Mouse (Mus musculus) neural tube, embryonic 11.5 days (tissue): ENCODE results near the gene Plpp4. TPM values are rescaled to one million over a fixed set of nuclear protein-coding genes. Genes with fewer than 3 reads are reported as not detected.

ENCODE experiments used
- ATAC-seq: fragments of 200-750 bp; cut with Nextera tagmentation; 2 replicates; pipeline ENCODE4 v1.8.0; 2017; ENCODE audit warnings: moderate number of reproducible peaks, mild to moderate bottlenecking, moderate TSS enrichment, moderate library complexity; ENCODE audit not compliant: insufficient read depth, low FRiP score, low TSS enrichment
- DNase-seq: peaks from one replicate; pipeline ENCODE4 v3.0.0-alpha.2; 2015; ENCODE audit warnings: low spot score
- H3K27ac ChIP-seq: fragments of 300-500 bp; sonication (generic); 2 replicates; pipeline ENCODE4 v1.5.1; 2014; ENCODE audit warnings: low read depth, mild to moderate bottlenecking, low read length
- H3K27me3 ChIP-seq: fragments of 300-500 bp; sonication (generic); 2 replicates; pipeline ENCODE4 v1.6.1; 2014; ENCODE audit warnings: mild to moderate bottlenecking, low read length, mixed read lengths; ENCODE audit not compliant: control insufficient read depth, insufficient read depth
- H3K36me3 ChIP-seq: fragments of 300-500 bp; sonication (generic); 2 replicates; pipeline ENCODE4 v1.6.1; 2014; ENCODE audit warnings: mild to moderate bottlenecking, low read length, moderate library complexity, mixed read lengths; ENCODE audit not compliant: control insufficient read depth, insufficient read depth
- H3K4me1 ChIP-seq: fragments of 300-500 bp; sonication (generic); 2 replicates; pipeline ENCODE4 v1.6.1; 2014; ENCODE audit warnings: low read length, mixed read lengths; ENCODE audit not compliant: control insufficient read depth, insufficient read depth
- H3K4me2 ChIP-seq: fragments of 300-500 bp; sonication (generic); 2 replicates; pipeline ENCODE4 v1.6.1; 2014; ENCODE audit warnings: low read depth, mild to moderate bottlenecking, moderate library complexity
- H3K4me3 ChIP-seq: fragments of 300-500 bp; sonication (generic); 2 replicates; pipeline ENCODE4 v1.5.1; 2014; ENCODE audit warnings: low read depth, low read length
- H3K9ac ChIP-seq: fragments of 300-500 bp; sonication (generic); 2 replicates; pipeline ENCODE4 v1.6.1; 2014; ENCODE audit warnings: mild to moderate bottlenecking, low read length
- H3K9me3 ChIP-seq: fragments of 300-500 bp; sonication (generic); 2 replicates; pipeline ENCODE4 v1.6.1; 2016; ENCODE audit warnings: low read length; ENCODE audit not compliant: control insufficient read depth
- WGBS: fragments of 180-500 bp; shearing (Covaris S2); extraction: QIAGEN DNeasy Blood & Tissue Kit; methylation state at CpG from one replicate; pipeline ENCODE4 v1.1.7; 2014; 5-methylcytosine and 5-hydroxymethylcytosine counted together
- polyA plus RNA-seq: library from polyadenylated mRNA; unstranded; fragments of >200 nt; fragmentation: Nextera tagmentation; extraction: Ambion mirVana; gene quantifications from 2 replicates; pipeline ENCODE4 v1.2.1, GENCODE M21; 2014

The Plpp4 gene
- polyA plus RNA-seq, 1 experiment from 2014 or later, result 0.85 TPM

DNA sequence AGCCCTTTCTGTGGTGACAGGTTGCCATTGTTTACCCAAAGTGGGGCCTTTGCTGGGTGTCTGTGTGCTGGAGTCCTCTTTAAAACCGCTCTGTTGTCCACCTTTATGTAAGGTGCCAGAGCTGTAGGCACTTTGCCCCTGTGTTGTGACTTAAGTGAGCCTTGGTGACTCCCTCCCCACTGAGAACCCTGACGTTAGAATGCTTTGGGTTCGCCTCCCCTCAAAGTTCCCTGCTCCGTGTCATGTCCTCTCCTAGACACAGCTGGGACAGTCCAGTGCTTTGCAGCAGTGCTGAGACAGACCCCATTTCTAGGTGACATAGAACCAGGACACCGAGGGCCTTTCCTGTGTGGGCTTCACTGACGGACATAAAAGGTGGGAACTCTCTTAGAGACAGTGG, 55.7 kb downstream of the Plpp4 start:
- Histone ChIP-seq H3K9ac (no peak overlapping the region), H3K4me3 (no peak overlapping the region), H3K4me2 (no peak overlapping the region), H3K4me1 (no peaks in the 10 kb centered on the region), H3K9me3 (no peaks in the 10 kb centered on the region), H3K27ac (no peak overlapping the region), H3K36me3 (no peaks in the 10 kb centered on the region), H3K27me3 (no peaks in the 10 kb centered on the region)
- ATAC-seq (no peak), DNase-seq (no peak)
- 66% methylated on average over 6 of the region's 6 CpGs for WGBS

DNA sequence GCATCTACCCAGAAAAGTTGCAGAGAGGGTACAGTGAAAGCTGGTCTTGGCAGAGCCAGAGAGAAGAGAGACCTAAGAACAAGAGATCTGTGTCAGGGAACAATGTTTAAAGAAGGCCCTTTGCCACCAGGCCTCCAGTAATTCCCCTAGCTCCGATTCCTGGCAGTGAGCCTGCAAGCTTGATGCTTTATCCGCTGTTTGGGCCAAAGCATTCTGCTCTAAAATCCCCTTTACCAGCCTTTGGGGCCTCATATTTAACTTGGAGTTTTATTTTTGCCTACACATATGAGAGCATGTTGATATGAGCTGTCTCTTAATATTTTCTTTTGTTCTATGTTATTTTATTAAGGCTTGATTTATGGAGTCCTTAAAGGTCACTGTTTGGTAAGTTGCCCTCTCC, 57.1 kb downstream of the Plpp4 start:
- H3K4me3 ChIP-seq, result no peak overlapping the region
- H3K9ac ChIP-seq, result no peak overlapping the region
- H3K4me1 ChIP-seq, result no peaks in the 10 kb centered on the region
- H3K9me3 ChIP-seq, result no peaks in the 10 kb centered on the region
- no peak overlapping the region for H3K4me2 ChIP-seq
- H3K27me3 ChIP-seq, result no peaks in the 10 kb centered on the region
- H3K27ac ChIP-seq, result no peak overlapping the region
- DNase-seq (no peak), ATAC-seq (no peak)
- WGBS, result 83% methylated on average over 2 of the region's 2 CpGs
- H3K36me3 ChIP-seq, result no peaks in the 10 kb centered on the region

DNA sequence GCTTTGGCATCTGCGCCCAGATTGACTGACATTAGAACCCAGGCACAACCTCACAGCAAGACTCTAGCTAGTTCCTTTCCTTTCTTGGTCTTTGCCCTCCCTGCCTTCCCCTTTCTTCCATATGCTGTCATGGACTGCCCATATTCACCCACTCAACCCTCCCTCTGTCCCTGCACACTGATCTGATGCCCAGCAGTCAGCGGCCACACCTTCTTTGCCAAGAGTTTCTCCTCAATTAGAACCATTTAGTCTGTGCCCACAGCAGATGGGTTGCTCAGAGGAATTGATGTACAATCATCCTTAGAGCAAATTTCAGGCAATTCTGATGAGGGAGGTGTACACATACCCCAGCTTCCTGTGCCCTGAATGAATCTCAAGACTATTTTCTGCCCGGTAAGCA, 83.3 kb downstream of the Plpp4 start:
- H3K4me1 ChIP-seq, result no peaks in the 10 kb centered on the region
- H3K9me3 ChIP-seq, result no peaks in the 10 kb centered on the region
- H3K4me3 ChIP-seq, result no peak overlapping the region
- no peaks in the 10 kb centered on the region for H3K36me3 ChIP-seq
- WGBS, result 96% methylated on average over 3 of the region's 3 CpGs
- ATAC-seq (no peak), DNase-seq (no peak)
- no peaks in the 10 kb centered on the region for H3K27me3 ChIP-seq
- no peak overlapping the region for H3K27ac ChIP-seq
- H3K9ac ChIP-seq, result no peak overlapping the region
- H3K4me2 ChIP-seq, result no peak overlapping the region

GRCm38 (mm10) chr7:129355561-129355960, 98.7 kb downstream of the Plpp4 start:
- Histone ChIP-seq H3K9me3 (no peaks in the 10 kb centered on the region), H3K36me3 (no peaks in the 10 kb centered on the region), H3K4me1 (no peaks in the 10 kb centered on the region), H3K9ac (no peak overlapping the region), H3K27me3 (no peaks in the 10 kb centered on the region), H3K4me2 (no peak overlapping the region), H3K4me3 (no peak overlapping the region), H3K27ac (no peak overlapping the region)
- DNase-seq (no peak), ATAC-seq (no peak)
- WGBS, result 85% methylated on average over 2 of the region's 2 CpGs

GRCm38 (mm10) chr7:129375306-129375705, 118.5 kb downstream of the Plpp4 start:
- Histone ChIP-seq H3K27me3 (no peaks in the 10 kb centered on the region), H3K27ac (no peak overlapping the region), H3K9ac (no peak overlapping the region), H3K4me2 (no peak overlapping the region), H3K36me3 (no peaks in the 10 kb centered on the region), H3K4me1 (no peaks in the 10 kb centered on the region), H3K4me3 (no peak overlapping the region), H3K9me3 (no peaks in the 10 kb centered on the region)
- no peak for ATAC-seq
- no peak for DNase-seq
- WGBS, result 81% methylated on average over 1 of the region's 1 CpGs

DNA sequence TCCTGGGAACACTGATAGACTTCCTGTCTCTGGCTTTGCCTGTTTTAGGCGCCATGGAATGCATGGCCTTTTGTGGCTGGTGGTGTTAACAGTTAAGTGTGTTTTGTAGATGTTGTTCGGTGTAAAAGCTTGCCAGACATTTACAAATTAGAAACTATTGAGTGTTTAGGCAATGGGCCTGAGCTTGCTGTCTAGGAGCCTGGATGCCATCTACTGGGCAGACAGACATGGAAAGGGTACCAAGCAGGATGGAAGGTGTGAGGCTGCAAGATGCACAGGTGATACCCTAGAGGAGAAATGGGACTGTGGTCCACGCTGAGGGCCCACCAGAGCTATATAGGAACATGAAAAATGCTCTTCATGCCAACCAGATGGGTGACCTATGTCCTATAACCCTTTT, 128.3 kb downstream of the Plpp4 start:
- DNase-seq, result no peak
- Histone ChIP-seq H3K4me2 (no peak overlapping the region), H3K9me3 (no peaks in the 10 kb centered on the region), H3K27ac (no peak overlapping the region), H3K27me3 (no peaks in the 10 kb centered on the region; the same call in 1 of the 2 replicates), H3K36me3 (no peaks in the 10 kb centered on the region), H3K4me1 (peaks cover 3% of the 10 kb centered on the region), H3K4me3 (no peak overlapping the region), H3K9ac (no peak overlapping the region)
- WGBS, result 59% methylated on average over 3 of the region's 3 CpGs
- ATAC-seq, result no peak

DNA sequence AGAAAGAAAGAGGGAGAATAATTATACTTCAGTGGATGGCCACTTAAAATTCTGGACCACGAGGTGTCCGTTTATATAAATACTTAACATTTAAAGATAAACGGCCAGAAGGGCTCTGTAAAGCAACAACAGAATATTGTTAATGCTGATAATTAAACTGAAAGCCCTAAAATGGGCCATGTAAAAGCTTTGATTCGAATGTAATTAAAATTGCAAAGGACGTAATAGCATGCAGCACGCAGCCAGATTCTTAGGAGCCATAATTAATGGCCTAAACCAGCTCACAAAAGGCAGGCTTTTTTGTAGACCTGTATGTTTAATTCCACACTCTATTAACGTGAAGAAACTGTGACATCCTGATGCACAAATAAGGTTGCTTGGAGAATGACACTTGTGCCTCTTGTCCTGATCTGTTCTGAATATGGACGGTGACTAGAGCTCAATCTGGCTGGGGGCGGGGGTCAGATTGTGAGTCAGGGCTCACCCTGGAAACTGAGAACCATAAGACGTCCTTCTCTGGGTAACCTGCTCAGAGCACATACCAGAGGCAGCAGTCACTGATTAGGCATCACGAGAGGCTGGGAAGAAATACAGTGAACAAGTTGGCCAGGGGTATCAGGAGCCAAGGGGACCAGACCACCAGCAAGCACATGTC, 136.1 kb downstream of the Plpp4 start:
- H3K4me1 ChIP-seq, result no peaks in the 10 kb centered on the region
- H3K9me3 ChIP-seq, result no peaks in the 10 kb centered on the region
- no peak for DNase-seq
- no peaks in the 10 kb centered on the region for H3K36me3 ChIP-seq
- H3K9ac ChIP-seq, result no peak overlapping the region
- no peak overlapping the region for H3K4me2 ChIP-seq
- no peak overlapping the region for H3K27ac ChIP-seq
- ATAC-seq, result peak; percentile 67
- WGBS, result 52% methylated on average over 11 of the region's 11 CpGs
- H3K27me3 ChIP-seq, result peaks cover 11% of the 10 kb centered on the region
- no peak overlapping the region for H3K4me3 ChIP-seq

DNA sequence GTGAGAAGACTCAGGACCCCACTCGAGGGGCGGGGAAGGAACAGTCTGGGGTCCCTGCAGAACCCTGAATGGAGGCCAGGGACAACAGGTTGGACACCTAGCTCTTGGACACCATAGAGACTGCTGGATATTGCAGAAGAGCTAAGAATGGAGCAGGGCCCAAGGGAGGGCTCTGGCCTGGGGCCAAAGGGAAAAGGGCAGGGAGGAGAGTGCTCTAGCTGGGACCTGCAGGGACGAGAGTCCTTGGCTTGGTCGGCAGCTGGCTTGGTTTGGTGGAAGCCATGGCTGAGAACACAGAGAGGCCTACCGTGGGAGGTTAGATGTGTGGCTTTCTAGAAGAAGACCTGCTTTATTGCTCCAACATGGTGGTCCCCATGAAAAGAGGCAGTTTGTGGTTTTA, 139.7 kb downstream of the Plpp4 start:
- WGBS, result 92% methylated on average over 5 of the region's 5 CpGs
- Histone ChIP-seq H3K27ac (no peak overlapping the region), H3K27me3 (0 out of 2 replicates have a peak, but pooled peaks cover 3% of the 10 kb centered on the region), H3K4me1 (no peaks in the 10 kb centered on the region), H3K4me2 (no peak overlapping the region), H3K9ac (no peak overlapping the region), H3K4me3 (no peak overlapping the region), H3K9me3 (no peaks in the 10 kb centered on the region), H3K36me3 (no peaks in the 10 kb centered on the region)
- no peak for DNase-seq
- ATAC-seq, result no peak

- ATAC-seq, result no peak
Observed at GRCm38 (mm10) chr7:129399071-129399470, 142.2 kb downstream of the Plpp4 start.

More at GRCm38 (mm10) chr7:129399071-129399470, 142.2 kb downstream of the Plpp4 start:
- H3K27ac ChIP-seq, result no peak overlapping the region
- WGBS, result 88% methylated on average over 7 of the region's 7 CpGs
- no peaks in the 10 kb centered on the region for H3K9me3 ChIP-seq
- DNase-seq, result no peak
- H3K4me3 ChIP-seq, result no peak overlapping the region
- no peak overlapping the region for H3K9ac ChIP-seq
- H3K36me3 ChIP-seq, result no peaks in the 10 kb centered on the region
- H3K4me2 ChIP-seq, result no peak overlapping the region
- H3K27me3 ChIP-seq, result 0 out of 2 replicates have a peak, but pooled peaks cover 3% of the 10 kb centered on the region
- no peaks in the 10 kb centered on the region for H3K4me1 ChIP-seq
